Mouse (Mus musculus) adrenal gland, postnatal 10 days (tissue): ENCODE results near the gene Cox6b2. TPM values are rescaled to one million over a fixed set of nuclear protein-coding genes. Genes with fewer than 3 reads are reported as not detected.

ENCODE experiments used
- DNase-seq: peaks from one replicate; pipeline ENCODE4 v3.0.0; 2021; ENCODE audit warnings: mixed read lengths
- total RNA-seq, 2 experiments: library from RNA; stranded (reverse); gene quantifications; 2 replicates each; pipeline ENCODE4 v1.2.3; 2021

The Cox6b2 gene
- total RNA-seq, 2 experiments from 2014 or later: 28.5 to 39.2 TPM

DNA sequence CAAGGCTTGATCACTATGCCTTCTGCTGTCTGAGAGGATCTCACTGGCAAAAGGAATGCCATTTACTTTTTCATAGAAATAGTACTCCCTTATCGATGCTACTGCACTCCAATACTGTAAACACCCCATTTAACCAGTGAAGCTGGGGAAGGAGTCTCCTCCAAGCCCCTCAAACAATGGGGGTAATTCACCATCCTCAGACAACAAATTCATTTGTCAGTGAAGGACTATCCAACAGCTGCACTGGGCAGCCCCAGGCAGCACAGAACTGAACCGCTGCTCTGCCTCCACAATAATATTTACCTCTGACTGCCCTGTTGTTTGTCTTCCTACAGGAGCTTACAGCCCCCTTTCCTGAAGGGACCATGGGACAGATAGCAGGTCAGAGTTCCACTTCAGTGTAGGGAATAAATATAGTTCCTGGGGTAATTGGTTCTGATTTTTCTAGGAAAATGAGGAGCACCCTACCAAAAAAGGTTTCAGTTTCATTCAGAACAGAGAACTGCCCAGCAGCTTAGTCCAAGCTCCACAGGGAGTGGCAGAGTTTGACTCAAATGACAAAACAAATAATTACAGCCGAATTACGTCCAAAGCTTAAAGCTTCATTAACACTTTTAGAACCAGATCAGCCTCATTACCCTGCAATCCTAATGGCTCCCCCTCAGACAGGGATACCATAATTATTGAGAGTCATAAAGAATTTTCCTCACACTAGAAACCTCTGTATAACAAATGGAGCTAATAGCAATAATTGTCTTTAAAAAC lies 12.2 kb upstream of the Cox6b2 start:
- no peak for DNase-seq

DNA sequence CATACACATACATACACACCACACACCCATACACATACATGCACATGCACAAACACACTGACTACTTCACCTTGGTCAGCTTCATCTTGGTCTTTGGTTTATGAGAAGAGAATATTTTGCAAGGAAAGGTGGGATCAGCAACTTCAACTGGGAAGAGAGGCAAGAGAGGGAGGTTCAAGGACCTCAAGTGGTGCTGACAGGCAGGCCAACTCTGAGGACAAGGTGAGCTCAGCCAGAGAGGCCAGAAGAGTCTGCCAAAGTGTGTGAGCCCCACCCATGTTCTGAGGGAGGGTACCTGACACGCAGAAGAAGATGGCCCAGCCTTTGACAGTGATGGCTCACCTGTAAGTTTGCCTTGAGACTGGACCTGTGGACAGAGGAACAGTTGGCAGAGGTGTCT lies 6.8 kb upstream of the Cox6b2 start:
- no peak for DNase-seq

DNA sequence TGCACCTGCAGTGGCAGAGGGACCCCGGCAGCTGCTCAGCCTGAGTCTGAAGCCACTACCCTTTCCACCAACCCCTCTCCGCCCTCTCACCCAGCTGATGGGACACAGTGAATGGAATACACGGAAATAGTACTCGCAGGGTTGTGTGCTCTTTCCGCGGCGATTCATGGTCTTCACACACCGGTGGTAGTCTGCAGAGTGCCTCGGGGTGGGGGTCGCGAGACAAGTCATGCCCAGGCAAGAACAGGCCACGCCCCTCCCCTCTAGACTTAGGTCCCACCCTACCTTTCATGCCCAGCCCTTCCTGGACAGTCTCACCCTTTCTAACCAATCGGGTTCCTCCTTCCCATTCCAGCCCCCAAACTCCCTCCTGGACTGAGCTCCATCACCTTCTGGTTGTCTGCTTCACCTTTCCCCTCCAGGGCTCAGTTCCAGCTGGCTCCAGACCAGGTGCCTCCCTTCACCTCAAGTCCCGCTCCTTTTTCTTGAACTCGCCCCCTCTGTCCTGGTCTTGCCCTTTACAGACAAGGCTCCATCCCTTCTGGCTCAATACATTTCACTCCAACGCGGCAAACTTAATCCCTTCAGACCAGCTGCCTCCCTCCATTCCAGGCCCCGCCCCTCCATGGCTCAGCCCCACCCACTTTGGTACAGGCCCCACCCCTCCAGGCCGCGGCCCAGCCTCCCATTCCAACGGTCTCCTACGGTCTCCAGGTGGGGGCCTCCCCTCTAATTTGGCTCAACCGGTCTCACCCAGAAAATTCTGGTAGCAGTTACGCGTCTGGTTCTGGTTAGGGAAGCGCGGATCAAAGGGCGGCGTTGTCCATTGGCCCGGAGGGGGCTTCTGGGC lies 698 bp downstream of the Cox6b2 start:
- DNase-seq: peak; percentile 80

DNA sequence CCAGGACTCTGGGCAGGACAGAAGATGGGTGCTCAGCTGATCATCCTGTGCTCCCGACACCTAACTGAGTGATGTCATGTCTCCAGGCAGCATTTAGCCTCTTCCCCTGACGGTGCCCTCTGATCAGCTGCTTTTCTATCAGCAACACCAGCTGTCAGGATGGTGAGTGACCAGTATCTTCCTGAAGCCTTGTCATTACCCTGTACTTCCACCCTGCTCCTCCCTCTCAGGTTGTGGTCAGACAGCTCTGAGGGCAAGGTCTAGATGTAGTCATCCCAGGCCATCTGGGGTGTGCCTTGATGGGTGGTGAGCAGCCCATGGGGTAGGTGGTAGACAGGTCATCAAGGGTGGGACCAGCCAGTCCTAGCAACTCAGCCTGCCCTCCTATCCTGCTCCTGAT lies 3.7 kb downstream of the Cox6b2 start:
- no peak for DNase-seq

DNA sequence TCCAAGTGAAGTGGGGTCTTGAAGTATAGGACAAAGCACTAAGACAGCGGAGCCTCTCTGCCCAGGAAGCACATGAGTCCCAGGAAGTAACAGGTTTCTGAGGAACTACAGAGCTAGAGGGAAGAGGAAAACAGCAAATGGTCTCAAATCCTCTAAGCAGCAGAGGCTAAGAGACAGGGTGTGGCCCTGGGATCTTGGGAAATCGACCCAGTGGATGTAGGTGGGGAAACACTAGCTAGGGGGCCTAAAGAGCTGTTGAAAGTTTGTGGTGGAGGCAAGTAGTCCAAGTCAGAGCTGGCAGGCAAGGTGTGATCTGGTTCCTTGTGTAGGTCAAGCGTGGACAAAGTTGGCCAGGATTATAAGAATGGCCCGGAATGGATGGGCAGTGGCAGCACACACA lies 4.6 kb downstream of the Cox6b2 start:
- no peak for DNase-seq

DNA sequence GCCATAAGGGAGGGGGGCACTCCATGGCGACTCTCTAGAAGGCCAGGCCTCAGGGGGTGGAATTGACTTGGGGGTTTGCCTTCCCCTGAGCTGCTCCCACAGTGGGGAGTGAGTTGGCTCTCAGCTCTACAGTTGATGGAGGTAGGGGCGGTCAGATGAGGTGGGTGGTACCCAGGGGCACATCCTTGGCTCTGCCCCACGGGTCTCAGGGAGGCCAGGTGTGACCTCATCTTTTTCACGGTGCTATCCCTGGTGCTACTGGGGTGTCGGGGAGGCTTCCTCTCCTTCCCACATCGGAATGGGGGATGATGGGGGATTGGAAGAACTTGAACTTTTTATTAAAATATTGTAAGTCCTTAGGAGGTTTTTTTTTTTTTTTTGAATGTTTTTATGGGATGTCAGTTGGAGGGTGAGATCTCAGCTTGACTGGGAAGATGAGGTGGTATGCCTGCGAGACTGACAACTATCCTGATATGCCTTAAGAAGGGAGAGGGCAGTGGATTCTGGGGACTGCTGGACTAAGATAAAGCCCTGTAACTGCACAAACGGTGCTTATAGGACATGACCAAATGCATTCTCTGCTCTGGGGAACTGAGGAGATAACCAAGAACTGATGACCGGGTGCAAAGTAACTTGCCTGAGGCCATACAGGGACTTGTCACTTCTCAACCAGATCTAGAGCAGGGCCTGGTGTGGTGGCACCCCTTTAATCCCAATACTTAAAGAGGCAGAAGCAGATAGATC lies 5.6 kb downstream of the Cox6b2 start:
- DNase-seq: no peak

DNA sequence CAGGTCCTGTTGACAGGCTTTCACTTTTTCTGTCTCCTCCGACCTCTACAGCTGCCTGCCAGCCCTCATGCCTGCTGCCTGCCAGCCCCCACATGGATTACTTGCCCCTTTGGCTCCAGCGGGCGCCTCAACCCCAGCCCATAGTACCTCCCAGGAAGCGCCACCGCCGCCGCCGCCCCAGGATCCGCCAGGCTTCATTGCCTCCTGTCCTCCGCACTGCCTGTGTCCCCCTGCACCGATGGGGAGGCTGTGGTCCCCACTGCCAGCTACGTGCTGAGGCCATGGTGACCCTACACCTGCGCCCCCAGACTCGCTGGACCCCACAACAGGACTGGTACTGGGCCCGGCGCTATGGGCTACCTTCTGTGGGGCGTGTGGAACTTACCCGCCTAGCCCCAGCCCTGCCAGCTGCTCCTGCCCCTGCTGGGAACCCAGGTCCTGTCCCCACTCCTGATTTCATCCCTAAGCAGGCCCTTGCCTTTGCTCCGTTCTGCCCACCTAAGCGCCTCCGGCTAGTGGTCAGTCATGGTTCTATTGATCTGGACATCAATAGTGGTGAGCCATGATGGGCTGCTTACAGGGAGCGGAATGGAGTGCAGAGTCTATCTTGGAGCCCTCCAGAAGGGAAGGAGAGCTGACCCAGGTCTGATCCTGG lies 6.4 kb downstream of the Cox6b2 start:
- DNase-seq: no peak

DNA sequence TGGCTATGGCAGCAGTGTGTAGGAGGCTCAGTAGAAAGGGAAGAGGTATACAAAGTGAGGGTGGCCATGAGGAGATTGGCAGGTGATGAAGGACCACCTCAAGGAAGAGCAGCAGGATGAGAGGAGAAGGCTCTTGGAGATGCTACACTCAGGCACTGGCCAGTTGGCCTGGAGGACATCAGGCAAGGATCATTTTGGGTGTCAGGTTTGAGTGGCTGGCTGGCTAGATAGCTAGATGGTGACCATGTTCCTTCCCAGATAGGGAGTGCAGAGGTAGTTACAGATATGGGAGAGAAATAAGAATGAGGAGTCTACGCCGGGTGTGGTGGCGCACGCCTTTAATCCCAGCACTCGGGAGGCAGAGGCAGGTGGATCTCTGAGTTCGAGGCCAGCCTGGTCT lies 8.0 kb downstream of the Cox6b2 start:
- DNase-seq: no peak

DNA sequence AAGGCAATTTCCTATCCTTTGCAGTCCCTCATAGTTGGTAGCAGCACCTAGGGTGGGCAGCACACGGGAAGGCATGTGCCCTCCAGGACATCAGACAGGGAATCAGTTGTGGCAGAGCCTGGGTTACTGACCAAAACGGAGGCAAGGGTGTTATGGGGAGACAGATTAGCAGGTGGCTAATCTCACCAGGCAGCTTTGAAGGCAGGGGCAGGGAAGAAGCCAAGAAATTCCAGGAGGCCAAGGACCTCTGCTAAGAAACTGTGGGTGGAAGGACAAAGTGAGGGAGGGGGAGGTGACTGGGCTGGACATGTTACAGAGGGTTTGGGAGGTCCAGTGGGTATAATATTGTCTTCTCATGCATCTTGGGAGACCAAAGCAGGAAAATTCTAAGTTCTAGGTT lies 9.5 kb downstream of the Cox6b2 start:
- DNase-seq: no peak

DNA sequence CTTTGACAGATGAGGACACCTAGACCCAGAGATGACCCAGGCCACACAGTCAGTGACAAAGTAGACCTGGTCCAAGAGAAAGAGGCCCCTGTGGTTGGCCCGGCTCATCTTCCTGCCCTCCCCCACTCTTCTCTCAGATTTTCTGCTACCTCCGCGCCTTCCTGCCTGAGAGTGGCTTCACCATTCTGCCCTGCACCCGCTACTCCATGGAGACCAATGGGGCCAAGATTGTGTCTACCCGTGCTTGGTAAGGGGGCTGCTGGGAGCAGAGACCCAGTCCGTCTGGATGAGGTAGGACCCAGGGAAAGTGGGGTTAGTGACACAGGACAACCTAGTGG lies 10.4 kb downstream of the Cox6b2 start:
- no peak for DNase-seq

DNA sequence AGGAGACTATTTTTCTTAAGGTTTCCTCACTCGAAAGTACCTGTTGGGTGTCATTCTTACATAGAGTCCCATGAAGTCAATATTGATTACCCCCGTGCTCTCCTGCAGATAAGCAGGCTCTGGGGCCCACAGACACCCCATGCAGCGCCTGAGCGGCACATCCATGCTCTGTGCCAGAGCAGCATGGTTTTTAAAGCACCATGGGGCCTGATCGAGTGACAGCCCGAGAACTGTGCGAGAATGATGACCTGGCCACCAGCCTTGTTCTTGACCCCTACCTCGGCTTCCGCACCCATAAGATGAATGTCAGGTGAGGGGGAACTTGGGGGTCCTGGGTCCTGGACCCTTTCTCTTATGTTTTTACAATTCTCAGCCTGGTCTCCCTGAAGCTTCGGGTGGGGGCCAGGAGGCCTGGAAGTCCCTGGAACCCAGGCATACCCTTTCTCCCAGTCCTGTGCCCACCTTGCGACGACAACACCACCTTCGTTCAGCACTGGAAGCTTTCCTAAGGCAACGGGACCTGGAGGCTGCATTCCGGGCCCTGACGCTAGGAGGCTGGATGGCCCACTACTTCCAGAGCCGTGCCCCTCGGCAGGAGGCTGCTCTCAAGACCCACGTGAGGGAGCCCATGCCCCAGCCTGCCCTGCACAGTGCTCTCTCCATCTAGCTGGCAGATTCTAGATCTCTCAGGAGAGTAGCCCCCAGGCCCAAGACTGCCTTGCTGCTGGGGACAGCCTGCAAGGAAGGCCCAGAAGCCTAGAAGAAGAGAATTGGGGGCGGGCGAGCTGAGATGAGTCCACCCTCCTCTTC lies 11.0 kb downstream of the Cox6b2 start:
- no peak for DNase-seq

DNA sequence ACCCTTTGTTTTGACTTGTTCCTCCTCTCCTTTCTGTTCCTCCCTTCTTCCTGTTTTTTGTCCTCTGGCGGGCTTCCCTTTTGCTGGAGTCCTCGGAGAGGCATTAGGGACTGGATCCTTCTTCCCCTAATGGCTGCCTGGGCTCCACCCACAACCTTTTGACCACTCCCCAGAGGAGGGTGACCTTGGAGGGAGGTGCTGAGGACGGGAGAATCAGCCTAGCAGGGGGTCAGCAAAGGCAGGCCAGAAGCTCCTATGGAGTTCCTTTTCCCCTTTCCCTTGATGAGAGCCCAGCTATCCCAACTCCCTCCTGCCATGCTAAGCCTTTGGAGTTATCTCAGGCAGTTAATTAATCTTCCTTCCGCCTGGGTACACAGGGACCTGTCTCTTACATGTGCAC lies 11.7 kb downstream of the Cox6b2 start:
- peak; percentile 84 for DNase-seq

DNA sequence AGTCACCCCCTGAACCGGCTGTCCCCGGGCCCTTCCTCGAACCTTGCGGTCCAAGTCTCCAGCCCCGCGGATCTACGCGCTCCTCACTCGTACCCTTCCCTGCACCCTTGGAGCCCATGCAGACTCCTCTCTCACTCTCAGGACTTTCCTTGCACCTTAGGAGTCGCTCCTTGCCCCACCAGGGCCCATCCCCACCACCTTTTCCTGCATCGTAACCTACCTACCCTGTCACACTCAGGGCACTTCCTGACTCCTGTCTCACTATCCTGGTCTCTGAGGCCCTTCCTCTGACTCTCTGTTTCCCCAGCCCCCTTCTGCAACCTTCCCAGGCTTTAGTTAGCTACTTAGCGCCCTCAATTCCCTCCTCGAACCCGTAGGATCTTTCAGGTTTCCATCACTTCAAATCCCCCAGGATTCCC lies 12.6 kb downstream of the Cox6b2 start:
- no peak for DNase-seq

DNA sequence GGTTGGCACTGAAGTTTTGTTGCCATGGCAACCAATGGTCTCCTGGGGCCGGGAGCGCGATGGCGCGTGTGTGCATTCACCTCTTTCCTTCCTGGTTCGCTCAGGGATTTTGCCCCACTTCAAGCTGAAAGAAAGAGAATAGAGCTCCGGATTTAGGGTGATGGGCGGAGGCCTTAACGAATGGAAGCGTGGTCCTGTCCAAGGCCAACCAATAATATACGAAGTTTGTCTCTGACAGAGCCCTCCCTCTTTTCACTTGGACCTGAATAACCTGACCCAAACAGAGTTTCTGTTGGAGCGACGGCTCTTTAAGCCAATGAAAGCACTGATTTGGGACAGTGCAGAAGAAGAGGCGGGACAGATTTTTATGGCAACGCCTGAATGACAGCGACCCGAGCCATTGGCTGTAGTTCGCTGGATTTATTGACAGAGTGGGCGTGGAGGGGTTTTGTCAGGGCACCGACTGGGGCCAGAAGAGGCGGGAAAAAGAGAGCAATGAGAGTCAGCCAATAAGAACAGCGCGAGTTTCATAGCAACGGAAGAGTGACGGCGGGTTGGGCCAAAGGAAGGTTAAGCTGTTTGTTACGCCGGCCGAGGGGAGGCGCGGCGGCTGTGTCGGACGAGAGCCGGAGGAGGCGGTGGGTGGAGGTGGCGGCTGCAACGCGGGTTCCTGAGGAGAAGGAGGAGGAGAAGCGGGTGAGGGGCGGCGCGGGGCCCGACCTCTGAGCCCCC lies 13.2 kb downstream of the Cox6b2 start, which contains the start of gene Kmt5c:
Kmt5c (plus strand) TSS at position 572 of the 732 bp plus-strand sequence.
- DNase-seq: peak; percentile 96

DNA sequence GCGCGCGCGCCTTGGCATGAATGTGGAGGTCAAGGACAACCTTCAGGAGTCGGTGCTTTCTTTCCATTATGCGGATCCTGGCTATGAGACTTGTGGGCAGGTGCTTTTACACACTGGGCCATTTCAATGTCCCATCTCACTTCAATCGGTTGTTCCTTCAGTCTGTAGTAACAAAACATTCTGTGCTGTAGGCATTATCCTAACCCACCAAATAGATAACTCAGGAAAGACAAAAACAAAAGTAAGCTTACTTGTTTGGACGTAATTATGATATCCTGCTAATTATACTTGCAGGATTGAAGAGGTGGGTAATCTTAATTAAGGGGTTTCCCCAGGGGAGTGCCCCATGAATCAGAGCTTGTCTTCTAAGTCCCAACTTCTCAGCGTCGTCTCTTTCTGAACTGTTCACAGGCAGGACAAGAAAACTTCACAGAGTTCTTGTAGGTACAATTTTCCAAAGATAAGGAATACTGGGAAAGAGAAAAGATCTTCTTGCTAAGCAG lies 13.8 kb downstream of the Cox6b2 start:
- peak; percentile 22 for DNase-seq

DNA sequence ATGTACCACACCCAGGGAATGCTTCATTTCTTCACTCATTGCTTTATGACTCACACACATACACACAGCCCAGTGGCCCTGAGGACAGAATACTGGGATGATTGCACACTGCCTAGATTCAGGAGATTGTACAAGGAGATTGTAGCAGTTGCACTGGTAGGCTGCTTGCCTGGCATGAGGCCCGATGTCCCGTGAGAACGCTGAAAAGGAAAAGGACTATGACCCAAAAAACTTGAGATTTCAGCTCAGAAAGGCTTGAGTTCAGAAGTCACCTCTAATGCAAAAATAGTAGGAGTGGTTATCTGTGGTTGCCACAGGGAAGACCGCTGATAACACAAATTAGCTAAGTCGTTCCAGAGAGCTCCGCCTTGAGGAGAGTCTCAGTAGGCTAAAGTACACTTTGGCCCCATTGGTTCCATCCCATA lies 19.9 kb downstream of the Cox6b2 start:
- peak; percentile 46 for DNase-seq

DNA sequence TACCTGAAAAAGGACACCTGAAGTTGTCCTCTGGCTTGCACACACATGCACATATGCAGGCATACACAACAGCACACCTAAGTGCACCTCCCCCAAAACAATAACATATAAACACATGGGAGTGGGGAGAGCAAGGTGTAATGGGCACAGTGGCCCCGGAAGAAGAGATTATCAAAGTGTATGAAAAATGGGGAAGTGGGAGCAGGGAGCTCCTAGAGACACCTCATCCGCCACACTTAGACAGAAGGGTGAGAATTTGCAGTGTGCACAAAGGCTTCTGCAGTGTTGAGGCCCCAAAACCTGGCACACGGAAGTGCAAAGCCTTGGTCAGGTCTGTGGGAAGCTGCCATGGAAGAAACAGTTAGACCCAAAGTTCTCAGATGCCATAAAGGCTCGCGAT lies 21.8 kb downstream of the Cox6b2 start:
- no peak for DNase-seq

DNA sequence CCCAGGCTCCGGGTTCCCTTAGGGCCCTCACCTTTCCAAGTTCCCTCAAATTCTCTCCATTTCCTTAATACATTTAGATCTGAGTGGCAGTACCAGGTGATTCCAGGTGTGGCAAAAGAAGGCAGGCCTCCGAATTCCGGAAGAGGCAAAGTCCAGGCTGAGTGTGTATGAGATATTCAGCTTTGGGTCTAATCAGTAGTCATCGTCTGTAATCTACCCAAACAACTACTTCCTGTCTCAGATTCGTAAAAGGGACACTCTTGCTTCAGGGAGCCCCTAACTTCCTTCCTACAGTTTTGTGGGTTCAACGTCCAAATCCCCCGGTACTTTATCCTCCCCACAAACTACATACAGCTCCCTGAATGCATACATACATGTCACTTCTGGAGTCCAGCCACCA lies 27.7 kb downstream of the Cox6b2 start, which contains the start of gene Tmem150b:
Tmem150b (minus strand) TSS at position 81 of the 400 bp plus-strand sequence.
- no peak for DNase-seq

DNA sequence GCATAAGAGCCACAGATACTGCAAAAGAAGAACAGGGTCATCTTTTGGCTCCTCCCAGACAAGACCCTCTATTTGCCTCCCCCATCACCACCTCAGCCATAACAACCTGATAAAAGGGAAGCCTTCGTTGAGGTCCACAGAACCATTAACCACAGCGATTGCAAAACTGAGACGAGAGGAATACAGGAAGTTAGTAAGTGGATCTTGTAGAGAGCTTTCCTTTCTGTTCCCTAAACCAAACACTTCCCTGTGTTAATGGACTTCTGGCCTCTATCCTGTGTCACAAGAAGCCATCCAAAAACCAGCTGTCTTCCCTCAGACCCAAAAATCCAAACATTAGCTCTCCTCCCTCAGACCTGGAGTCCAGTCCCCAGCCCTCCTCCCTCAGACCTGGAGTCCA lies 28.5 kb downstream of the Cox6b2 start:
- no peak for DNase-seq

DNA sequence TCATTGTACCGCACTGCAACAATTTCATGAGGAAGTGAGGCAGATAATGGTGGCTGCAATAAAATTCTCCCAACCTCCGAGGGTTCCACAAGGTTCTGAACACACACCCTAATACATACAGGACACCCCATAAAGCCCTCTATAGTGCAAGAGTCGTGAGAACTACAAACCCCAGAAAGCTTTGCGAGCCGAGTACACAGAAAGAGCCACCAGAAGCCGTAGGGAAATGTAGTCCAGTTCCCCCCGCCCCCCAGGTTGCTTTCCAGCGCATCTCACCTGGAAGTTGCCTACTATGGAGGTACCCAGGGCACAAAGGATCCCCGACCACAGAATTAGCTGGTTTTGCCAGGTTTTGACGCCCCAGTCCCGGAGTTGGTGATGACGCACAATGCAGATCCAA lies 29.4 kb downstream of the Cox6b2 start:
- DNase-seq: peak; percentile 38
